In genomic region chr5:112526435-112526834, GRCm38 (mm10) we compare ENCODE assay signal across 16 mouse cellular contexts. TPM values are rescaled to one million over a fixed set of nuclear protein-coding genes. Genes with fewer than 3 reads are reported as not detected.
DNase-seq lines count a peak whose midpoint lies in the region; ATAC-seq and TF ChIP-seq lines count a peak whose summit lies in the region.
"Had no signal": no experiment of that assay in that cellular context is flagged by ENCODE, and none has a peak within 500 bp of the region (broad histone marks: within the 10 kb centered on the region; RNA-seq: fewer than 3 reads in every experiment).

No protein-coding gene starts in this region.

- DNase-seq in left cerebral cortex, adult 2 months (ENCODE audit: extremely low spot score in 1 of 2, low spot score in 2 of 2), result no peak
- no peak for DNase-seq in left cerebral cortex, postnatal 10 days (ENCODE audit: extremely low spot score in 1 of 2, low spot score in 2 of 2)
- DNase-seq in kidney, postnatal 25 days, result no peak
- DNase-seq in liver, embryonic 11.5 days (ENCODE audit: low spot score), result no peak
- DNase-seq: adrenal gland, adult 8-10 months; kidney, adult 11 months; liver; thymus, adult 2 months had no signal

- H3K36me3 ChIP-seq in forebrain, embryonic 13.5 days (ENCODE audit: poor library complexity, severe bottlenecking), result no peaks in the 10 kb centered on the region
- H3K36me3 ChIP-seq in forebrain, embryonic 12.5 days (replicated peaks), result no peaks in the 10 kb centered on the region; the same call in 1 of the 2 replicates
- no peaks in the 10 kb centered on the region for H3K36me3 ChIP-seq in hindbrain, embryonic 15.5 days
- H3K36me3 ChIP-seq in liver, embryonic 11.5 days (ENCODE audit: control insufficient read depth, insufficient read depth, low read length), result no peaks in the 10 kb centered on the region

- H3K9me3 ChIP-seq in forebrain, embryonic 13.5 days (replicated peaks), result no peaks in the 10 kb centered on the region
- no peaks in the 10 kb centered on the region for H3K9me3 ChIP-seq in forebrain, embryonic 12.5 days
- H3K9me3 ChIP-seq in hindbrain, embryonic 15.5 days, result no peaks in the 10 kb centered on the region
- no peaks in the 10 kb centered on the region for H3K9me3 ChIP-seq in liver, embryonic 11.5 days (ENCODE audit: control insufficient read depth, low read length)

- no peaks in the 10 kb centered on the region for H3K27me3 ChIP-seq in forebrain, embryonic 13.5 days
- H3K27me3 ChIP-seq in forebrain, embryonic 12.5 days, result peaks cover 3% of the 10 kb centered on the region; the same call in 1 of the 2 replicates
- H3K27me3 ChIP-seq in hindbrain, embryonic 15.5 days, result no peaks in the 10 kb centered on the region
- no peaks in the 10 kb centered on the region for H3K27me3 ChIP-seq in liver, embryonic 11.5 days (replicated peaks; ENCODE audit: control insufficient read depth, insufficient read depth, low read length)

- intact Hi-C loops in left cerebral cortex, adult 2 months (cut with DNase I), result no loop called here
- intact Hi-C loops in left cerebral cortex, postnatal 10 days (cut with DNase I), result no loop called here

- no peak overlapping the region for H3K4me3 ChIP-seq in forebrain, embryonic 13.5 days
- H3K4me3 ChIP-seq in forebrain, embryonic 12.5 days (replicated peaks), result no peak overlapping the region
- no peak overlapping the region for H3K4me3 ChIP-seq in left cerebral cortex, adult 2 months
- no peak overlapping the region for H3K4me3 ChIP-seq in cortical plate, adult 2 months (ENCODE audit: insufficient read depth, low read length)
- H3K4me3 ChIP-seq in hindbrain, embryonic 15.5 days, result no peak overlapping the region
- no peak overlapping the region for H3K4me3 ChIP-seq in liver, embryonic 11.5 days (ENCODE audit: low read depth, low read length)

- TF ChIP-seq POLR2A in cortical plate, adult 2 months (IDR thresholded peaks at IDR 0.05; ENCODE audit: extremely low read depth, insufficient read depth, low read length), result no peak

- TF ChIP-seq CTCF in left cerebral cortex, adult 2 months (IDR thresholded peaks at IDR 0.05), result no peak
- TF ChIP-seq CTCF in cortical plate, adult 2 months (IDR thresholded peaks at IDR 0.05; ENCODE audit: extremely low read depth, insufficient read depth, low read length), result no peak

- peak overlapping the region; percentile 41 for H3K27ac ChIP-seq in forebrain, embryonic 13.5 days
- no peak overlapping the region for H3K27ac ChIP-seq in forebrain, embryonic 12.5 days
- peak overlapping the region; percentile 82 for H3K27ac ChIP-seq in left cerebral cortex, adult 2 months
- peak overlapping the region; percentile 18; the same call in 1 of the 2 replicates for H3K27ac ChIP-seq in cortical plate, adult 2 months (ENCODE audit: insufficient read depth, low read length)
- H3K27ac ChIP-seq in hindbrain, embryonic 15.5 days (replicated peaks), result peak overlapping the region; percentile 75
- no peak overlapping the region for H3K27ac ChIP-seq in liver, embryonic 11.5 days (ENCODE audit: low read depth, low read length)

- H3K4me1 ChIP-seq in forebrain, embryonic 13.5 days, result peaks cover 49% of the 10 kb centered on the region
- H3K4me1 ChIP-seq in forebrain, embryonic 12.5 days, result peaks cover 32% of the 10 kb centered on the region
- peaks cover 17% of the 10 kb centered on the region for H3K4me1 ChIP-seq in cortical plate, adult 2 months (ENCODE audit: control insufficient read depth, insufficient read depth, low read length)
- peaks cover 61% of the 10 kb centered on the region for H3K4me1 ChIP-seq in hindbrain, embryonic 15.5 days (replicated peaks)
- no peaks in the 10 kb centered on the region for H3K4me1 ChIP-seq in liver, embryonic 11.5 days (replicated peaks; ENCODE audit: control insufficient read depth, insufficient read depth, low read length)

- ATAC-seq in forebrain, embryonic 13.5 days, result no peak
- no peak for ATAC-seq in forebrain, embryonic 12.5 days (ENCODE audit: low FRiP score)
- 0 out of 2 replicates have a peak, but pooled peaks have one; percentile 13 for ATAC-seq in hindbrain, embryonic 15.5 days (ENCODE audit: low FRiP score, low read depth)
- no peak for ATAC-seq in liver, embryonic 11.5 days (replicated peaks; ENCODE audit: low FRiP score)
- ATAC-seq: lung, postnatal 0 days had no signal

- H3K4me2 ChIP-seq in forebrain, embryonic 13.5 days, result no peak overlapping the region
- H3K4me2 ChIP-seq in forebrain, embryonic 12.5 days, result no peak overlapping the region
- no peak overlapping the region for H3K4me2 ChIP-seq in hindbrain, embryonic 15.5 days
- H3K4me2 ChIP-seq in liver, embryonic 11.5 days, result no peak overlapping the region

- no peak overlapping the region for H3K9ac ChIP-seq in forebrain, embryonic 13.5 days
- H3K9ac ChIP-seq in forebrain, embryonic 12.5 days, result no peak overlapping the region
- H3K9ac ChIP-seq in hindbrain, embryonic 15.5 days, result no peak overlapping the region
- no peak overlapping the region for H3K9ac ChIP-seq in liver, embryonic 11.5 days (ENCODE audit: low read depth, low read length)

- WGBS in forebrain, embryonic 13.5 days, result 64% methylated on average over 7 of the region's 7 CpGs
- 77% methylated on average over 7 of the region's 7 CpGs for WGBS in forebrain, embryonic 12.5 days
- WGBS in hindbrain, embryonic 15.5 days, result 60% methylated on average over 7 of the region's 7 CpGs
- 69% methylated on average over 7 of the region's 7 CpGs for WGBS in liver, embryonic 11.5 days

RNA-seq across cellular contexts. Expression of gene Sez6l, which starts 50.5 kb away (rescaled TPM):
- polyA plus RNA-seq in forebrain, embryonic 13.5 days (2015; fragmentation: Nextera tagmentation; extraction: Ambion mirVana), result 22.5 and 24.0 TPM in 2 replicates
- 13.4 and 14.8 TPM in 2 replicates for polyA plus RNA-seq in forebrain, embryonic 12.5 days (2016; fragmentation: Nextera tagmentation; extraction: Ambion mirVana)
- total RNA-seq in left cerebral cortex, adult 2 months (2021), result 100 to 1,000 TPM; 174 to 177 TPM
- total RNA-seq in left cerebral cortex, postnatal 10 days (2021), result 100 to 1,000 TPM; 158 to 163 TPM
- polyA plus RNA-seq in cortical plate, adult 2 months (2012; rRNA removed), result 105 and 112 TPM in 2 replicates
- polyA plus RNA-seq in hindbrain, embryonic 15.5 days (2015; fragmentation: Nextera tagmentation; extraction: Ambion mirVana), result 41.3 and 46.3 TPM in 2 replicates
- 0.08 TPM in 2 replicates for polyA plus RNA-seq in liver, embryonic 11.5 days (2014; fragmentation: Nextera tagmentation; extraction: Ambion mirVana)
- total RNA-seq: granulocyte monocyte progenitor cell, adult 5-6 weeks; megakaryocyte-erythroid progenitor cell, adult 5-6 weeks had no signal
- polyA plus RNA-seq: C2C12 had no signal

Comparison
In these comparisons a context has a peak if more than half of its experiments do, and no peak if none do; other contexts are left out.
1. H3K27ac ChIP-seq: peak in forebrain, embryonic 13.5 days (single experiment), left cerebral cortex, adult 2 months (single experiment), cortical plate, adult 2 months (single experiment) and hindbrain, embryonic 15.5 days (single experiment); none in forebrain, embryonic 12.5 days (single experiment) and liver, embryonic 11.5 days (single experiment).
2. RNA of gene Sez6l, which starts 50.5 kb away (polyA plus RNA-seq): 105 to 112 TPM in cortical plate, adult 2 months, 41.3 to 46.3 TPM in hindbrain, embryonic 15.5 days, 22.5 to 24.0 TPM in forebrain, embryonic 13.5 days and 13.4 to 14.8 TPM in forebrain, embryonic 12.5 days; 0.08 TPM in liver, embryonic 11.5 days; every median in the first group is over 10 times any median in the second.